Mouse (Mus musculus) liver, embryonic 14.5 days (tissue): ENCODE data around the gene Mrgbp. TPM values are rescaled to one million over a fixed set of nuclear protein-coding genes. Genes with fewer than 3 reads are reported as not detected.

Experiments used
- ATAC-seq: fragments of 200-750 bp; cut with Nextera tagmentation; 2 replicates; pipeline ENCODE4 v1.8.0; 2017; ENCODE audit warnings: moderate number of reproducible peaks, mild to moderate bottlenecking, moderate library complexity; ENCODE audit not compliant: insufficient read depth
- DNase-seq, 3 experiments: peaks; one replicate each; pipeline ENCODE4 v3.0.0-alpha.2; 2012 to 2013; ENCODE audit warnings: low read depth in 3 of 3, low spot score in 3 of 3
- H3K27ac ChIP-seq: fragments of 300-500 bp; sonication (generic); 2 replicates; pipeline ENCODE4 v1.5.1; 2014; ENCODE audit warnings: moderate library complexity, mild to moderate bottlenecking, control low read depth, inconsistent platforms
- H3K27me3 ChIP-seq: fragments of 300-500 bp; sonication (generic); 2 replicates; pipeline ENCODE4 v1.6.1; 2014; ENCODE audit warnings: mild to moderate bottlenecking, low read length, moderate library complexity; ENCODE audit not compliant: control insufficient read depth, insufficient read depth
- H3K36me3 ChIP-seq: fragments of 300-500 bp; sonication (generic); replicated peaks from 2 replicates; pipeline ENCODE4 v1.6.1; 2014; ENCODE audit warnings: low read depth; ENCODE audit not compliant: control insufficient read depth, insufficient read depth
- H3K4me1 ChIP-seq, 2 experiments: fragments of 200-500 bp in 1 of 2; fragments of 300-500 bp in 1 of 2; sonication (generic) in 1 of 2; replicated peaks; 2 replicates each; pipeline ENCODE4 v1.6.1; 2012 to 2014; ENCODE audit warnings: antibody characterized with exemption in 1 of 2, inconsistent platforms in 1 of 2, low read length in 1 of 2; ENCODE audit not compliant: control insufficient read depth in 2 of 2, insufficient read depth in 2 of 2
- H3K4me2 ChIP-seq: fragments of 300-500 bp; sonication (generic); 2 replicates; pipeline ENCODE4 v1.6.1; 2014; ENCODE audit warnings: low read depth, mild to moderate bottlenecking, control low read depth, moderate library complexity
- H3K4me3 ChIP-seq, 2 experiments: fragments of 200-500 bp in 1 of 2; fragments of 300-500 bp in 1 of 2; sonication (generic) in 1 of 2; 2 replicates each; pipeline ENCODE4 v1.5.1; 2012 to 2014; ENCODE audit warnings: low read depth in 2 of 2, low read length in 2 of 2, mild to moderate bottlenecking in 2 of 2, control low read depth in 1 of 2, inconsistent platforms in 1 of 2, moderate library complexity in 1 of 2; ENCODE audit not compliant: insufficient read depth in 1 of 2
- H3K9ac ChIP-seq: fragments of 300-500 bp; sonication (generic); replicated peaks from 2 replicates; pipeline ENCODE4 v1.6.1; 2014; ENCODE audit warnings: mild to moderate bottlenecking, control low read depth, moderate library complexity
- H3K9me3 ChIP-seq: fragments of 300-500 bp; sonication (generic); 2 replicates; pipeline ENCODE4 v1.6.1; 2016; ENCODE audit warnings: low read length, mixed read lengths; ENCODE audit not compliant: control insufficient read depth
- CTCF ChIP-seq: IDR thresholded peaks from 2 replicates; pipeline ENCODE4 v1.5.1; 2016; ENCODE audit warnings: antibody characterized with exemption, low read depth, control low read depth
- EP300 ChIP-seq: IDR thresholded peaks from 2 replicates; pipeline ENCODE4 v1.6.1; 2016; ENCODE audit warnings: antibody characterized with exemption, low read depth
- WGBS: fragments of 180-500 bp; shearing (Covaris S2); extraction: QIAGEN DNeasy Blood & Tissue Kit; methylation state at CpG from one replicate; pipeline ENCODE4 v1.1.7; 2014; ENCODE audit not compliant: insufficient replicate concordance; 5-methylcytosine and 5-hydroxymethylcytosine counted together
- polyA plus RNA-seq, 2 experiments: library from polyadenylated mRNA; depleted of rRNA in 1 of 2; stranded (reverse) in 1 of 2; unstranded in 1 of 2; fragments of >200 nt; fragmentation: Nextera tagmentation in 1 of 2; extraction: Ambion mirVana in 1 of 2; gene quantifications; 2 replicates each; pipeline versions ENCODE4 v1.2.1 to v1.2.3; 2012 to 2014

The Mrgbp gene
- polyA plus RNA-seq, 2 experiments: 7.4 to 10.5 TPM

GRCm38 (mm10) chr2:180560245-180560644 lies 20.9 kb upstream of the Mrgbp start:
- Histone ChIP-seq H3K27ac (no peak overlapping the region), H3K9ac (no peak overlapping the region), H3K4me3 (no peak overlapping the region), H3K9me3 (no peaks in the 10 kb centered on the region), H3K36me3 (no peaks in the 10 kb centered on the region), H3K4me1 (no peaks in the 10 kb centered on the region), H3K4me2 (no peak overlapping the region), H3K27me3 (no peaks in the 10 kb centered on the region)
- TF ChIP-seq CTCF: peak; percentile 76
- no peak for TF ChIP-seq EP300
- no peak for ATAC-seq
- WGBS: 40% methylated on average over 5 of the region's 5 CpGs
- no peak for DNase-seq

GRCm38 (mm10) chr2:180562146-180562545 lies 19.0 kb upstream of the Mrgbp start:
- Histone ChIP-seq H3K4me3 (no peak overlapping the region), H3K36me3 (no peaks in the 10 kb centered on the region), H3K4me1 (no peaks in the 10 kb centered on the region), H3K27ac (no peak overlapping the region), H3K9me3 (no peaks in the 10 kb centered on the region), H3K4me2 (no peak overlapping the region), H3K9ac (no peak overlapping the region), H3K27me3 (no peaks in the 10 kb centered on the region)
- TF ChIP-seq CTCF (no peak), EP300 (no peak)
- DNase-seq (no peak), ATAC-seq (no peak)
- 26% methylated on average over 5 of the region's 5 CpGs for WGBS

GRCm38 (mm10) chr2:180563296-180563695 lies 17.8 kb upstream of the Mrgbp start:
- H3K9ac ChIP-seq: no peak overlapping the region
- no peak for TF ChIP-seq CTCF
- no peak for TF ChIP-seq EP300
- ATAC-seq (no peak), DNase-seq (no peak)
- no peak overlapping the region for H3K4me2 ChIP-seq
- H3K27me3 ChIP-seq: no peaks in the 10 kb centered on the region
- no peak overlapping the region for H3K4me3 ChIP-seq
- no peak overlapping the region for H3K27ac ChIP-seq
- H3K4me1 ChIP-seq: no peaks in the 10 kb centered on the region
- WGBS: 59% methylated on average over 6 of the region's 6 CpGs
- no peaks in the 10 kb centered on the region for H3K36me3 ChIP-seq
- H3K9me3 ChIP-seq: no peaks in the 10 kb centered on the region

GRCm38 (mm10) chr2:180563841-180564240 lies 17.3 kb upstream of the Mrgbp start:
- no peaks in the 10 kb centered on the region for H3K27me3 ChIP-seq
- no peak for DNase-seq
- 38% methylated on average over 5 of the region's 5 CpGs for WGBS
- no peak overlapping the region for H3K9ac ChIP-seq
- H3K9me3 ChIP-seq: no peaks in the 10 kb centered on the region
- H3K36me3 ChIP-seq: no peaks in the 10 kb centered on the region
- no peak for ATAC-seq
- H3K4me2 ChIP-seq: no peak overlapping the region
- H3K4me3 ChIP-seq: no peak overlapping the region
- no peak overlapping the region for H3K27ac ChIP-seq
- TF ChIP-seq CTCF: no peak
- no peak for TF ChIP-seq EP300
- no peaks in the 10 kb centered on the region for H3K4me1 ChIP-seq

- peak; percentile 88 for TF ChIP-seq CTCF
- TF ChIP-seq EP300: no peak
- no peak for ATAC-seq
Observed at GRCm38 (mm10) chr2:180566240-180566913, 14.7 kb upstream of the Mrgbp start.

More at GRCm38 (mm10) chr2:180566240-180566913, 14.7 kb upstream of the Mrgbp start:
- Histone ChIP-seq H3K9me3 (no peaks in the 10 kb centered on the region), H3K4me3 (no peak overlapping the region), H3K9ac (no peak overlapping the region), H3K4me2 (no peak overlapping the region), H3K4me1 (no peaks in the 10 kb centered on the region), H3K36me3 (no peaks in the 10 kb centered on the region), H3K27me3 (no peaks in the 10 kb centered on the region), H3K27ac (no peak overlapping the region)
- DNase-seq: peak in 2 of 3 experiments; percentile 34 to 39
- whole genome bisulfite sequencing: 28% methylated on average over 13 of the region's 13 CpGs
